Mouse (Mus musculus): ENCODE data around the gene Iqschfp.

GRCm38 (mm10) chr3:68586646-68587064 is 694.6 kb downstream of the Iqschfp start:
- TF ChIP-seq CTCF (IDR thresholded peaks at IDR 0.05; ENCODE audit: control insufficient read depth, insufficient read depth, insufficient replicate concordance, low read depth, low read length): no peak
- TF ChIP-seq POLR2A (IDR thresholded peaks at IDR 0.05; ENCODE audit: control insufficient read depth, low read depth, low read length): no peak
